Mouse (Mus musculus) embryonic facial prominence, embryonic 14.5 days (tissue): ENCODE data around the gene Nipal3. TPM values are rescaled to one million over a fixed set of nuclear protein-coding genes. Genes with fewer than 3 reads are reported as not detected.

Experiments
- ATAC-seq: fragments of 200-750 bp; cut with Nextera tagmentation; 2 replicates; pipeline ENCODE4 v1.8.0; 2017; ENCODE audit warnings: low read depth, moderate number of reproducible peaks, moderate TSS enrichment
- DNase-seq: peaks from one replicate; pipeline ENCODE4 v3.0.0-alpha.2; 2015; ENCODE audit warnings: low spot score
- H3K27ac ChIP-seq: fragments of 300-500 bp; sonication (generic); replicated peaks from 2 replicates; pipeline ENCODE4 v1.5.1; 2014; ENCODE audit warnings: low read depth, mild to moderate bottlenecking, low read length, moderate library complexity
- H3K27me3 ChIP-seq: fragments of 300-500 bp; sonication (generic); replicated peaks from 2 replicates; pipeline ENCODE4 v1.6.1; 2014; ENCODE audit warnings: low read length; ENCODE audit not compliant: control insufficient read depth, insufficient read depth
- H3K36me3 ChIP-seq: fragments of 300-500 bp; sonication (generic); 2 replicates; pipeline ENCODE4 v1.6.1; 2014; ENCODE audit warnings: low read length, mixed read lengths; ENCODE audit not compliant: control insufficient read depth, insufficient read depth
- H3K4me1 ChIP-seq: fragments of 300-500 bp; sonication (generic); 2 replicates; pipeline ENCODE4 v1.6.1; 2014; ENCODE audit warnings: antibody characterized with exemption, low read length; ENCODE audit not compliant: control insufficient read depth, insufficient read depth
- H3K4me2 ChIP-seq: fragments of 300-500 bp; sonication (generic); 2 replicates; pipeline ENCODE4 v1.6.1; 2014; ENCODE audit warnings: low read depth, mild to moderate bottlenecking, low read length, moderate library complexity, mixed read lengths
- H3K4me3 ChIP-seq: fragments of 300-500 bp; sonication (generic); 2 replicates; pipeline ENCODE4 v1.5.1; 2014; ENCODE audit warnings: low read depth, mild to moderate bottlenecking, low read length
- H3K9ac ChIP-seq: fragments of 300-500 bp; sonication (generic); 2 replicates; pipeline ENCODE4 v1.6.1; 2014; ENCODE audit warnings: low read depth, mild to moderate bottlenecking, low read length, moderate library complexity, mixed read lengths
- H3K9me3 ChIP-seq: fragments of 300-500 bp; sonication (generic); 2 replicates; pipeline ENCODE4 v1.6.1; 2016; ENCODE audit warnings: low read length; ENCODE audit not compliant: control insufficient read depth
- WGBS: fragments of 180-500 bp; shearing (Covaris S2); extraction: QIAGEN DNeasy Blood & Tissue Kit; methylation state at CpG from one replicate; pipeline ENCODE4 v1.1.7; 2014; 5-methylcytosine and 5-hydroxymethylcytosine counted together
- polyA plus RNA-seq: library from polyadenylated mRNA; unstranded; fragments of >200 nt; fragmentation: Nextera tagmentation; extraction: Ambion mirVana; gene quantifications from 2 replicates; pipeline ENCODE4 v1.2.1, GENCODE M21; 2014

The Nipal3 gene
- polyA plus RNA-seq, 1 experiment from 2014 or later, result 3.0 TPM

DNA sequence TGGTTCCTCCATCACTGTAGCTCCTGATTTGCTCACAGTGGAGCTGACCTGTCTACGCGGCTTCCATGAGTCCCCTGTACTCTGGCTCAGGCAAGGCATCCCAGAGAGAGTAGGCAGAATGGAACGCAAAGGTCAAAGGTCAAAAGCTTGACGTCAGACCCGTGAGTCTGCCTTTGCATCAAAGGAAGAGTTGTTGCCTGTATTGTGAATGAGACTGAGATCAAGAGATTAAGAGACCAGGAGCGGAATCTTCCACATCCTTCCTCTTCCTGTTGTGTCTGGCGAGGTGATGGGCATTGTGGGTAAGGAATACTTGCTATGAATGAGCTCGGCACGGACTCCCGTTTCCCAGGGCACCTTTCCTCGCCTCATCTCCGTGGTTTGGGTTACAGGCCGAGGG lies 58.5 kb downstream of the Nipal3 start:
- Histone ChIP-seq H3K4me2 (no peak overlapping the region), H3K4me1 (peaks cover 12% of the 10 kb centered on the region), H3K27ac (no peak overlapping the region), H3K36me3 (no peaks in the 10 kb centered on the region), H3K27me3 (no peaks in the 10 kb centered on the region), H3K4me3 (no peak overlapping the region), H3K9ac (no peak overlapping the region), H3K9me3 (no peaks in the 10 kb centered on the region)
- ATAC-seq (no peak), DNase-seq (no peak)
- 47% methylated on average over 12 of the region's 13 CpGs for WGBS

DNA sequence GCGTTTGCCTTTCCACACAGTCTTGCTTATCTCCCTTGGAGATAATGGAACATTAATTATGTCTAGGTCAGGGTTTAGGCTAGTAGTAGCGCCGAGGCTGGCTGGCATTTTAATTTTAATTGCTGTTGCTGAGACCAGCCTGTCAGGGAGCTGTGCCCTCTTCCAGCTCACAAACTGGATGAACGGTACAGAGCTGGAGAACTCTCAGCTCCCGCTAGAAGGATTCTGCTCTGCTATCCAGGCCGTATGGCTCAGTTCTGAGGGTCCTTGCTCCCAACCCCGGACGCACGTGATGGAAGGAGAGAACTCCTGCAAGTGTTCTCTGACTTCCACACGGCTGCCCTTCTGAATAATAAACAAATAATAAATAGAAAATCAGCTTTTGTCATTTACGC lies 60.4 kb downstream of the Nipal3 start:
- ATAC-seq (no peak), DNase-seq (no peak)
- Histone ChIP-seq H3K36me3 (no peaks in the 10 kb centered on the region), H3K4me3 (peak overlapping the region; percentile 82), H3K4me2 (peak overlapping the region; percentile 87), H3K4me1 (peaks cover 12% of the 10 kb centered on the region), H3K27ac (0 out of 2 replicates have a peak overlapping the region, but pooled peaks have one; percentile 21), H3K9ac (peak overlapping the region; percentile 79), H3K9me3 (no peaks in the 10 kb centered on the region), H3K27me3 (no peaks in the 10 kb centered on the region)
- 26% methylated on average over 11 of the region's 11 CpGs for WGBS

DNA sequence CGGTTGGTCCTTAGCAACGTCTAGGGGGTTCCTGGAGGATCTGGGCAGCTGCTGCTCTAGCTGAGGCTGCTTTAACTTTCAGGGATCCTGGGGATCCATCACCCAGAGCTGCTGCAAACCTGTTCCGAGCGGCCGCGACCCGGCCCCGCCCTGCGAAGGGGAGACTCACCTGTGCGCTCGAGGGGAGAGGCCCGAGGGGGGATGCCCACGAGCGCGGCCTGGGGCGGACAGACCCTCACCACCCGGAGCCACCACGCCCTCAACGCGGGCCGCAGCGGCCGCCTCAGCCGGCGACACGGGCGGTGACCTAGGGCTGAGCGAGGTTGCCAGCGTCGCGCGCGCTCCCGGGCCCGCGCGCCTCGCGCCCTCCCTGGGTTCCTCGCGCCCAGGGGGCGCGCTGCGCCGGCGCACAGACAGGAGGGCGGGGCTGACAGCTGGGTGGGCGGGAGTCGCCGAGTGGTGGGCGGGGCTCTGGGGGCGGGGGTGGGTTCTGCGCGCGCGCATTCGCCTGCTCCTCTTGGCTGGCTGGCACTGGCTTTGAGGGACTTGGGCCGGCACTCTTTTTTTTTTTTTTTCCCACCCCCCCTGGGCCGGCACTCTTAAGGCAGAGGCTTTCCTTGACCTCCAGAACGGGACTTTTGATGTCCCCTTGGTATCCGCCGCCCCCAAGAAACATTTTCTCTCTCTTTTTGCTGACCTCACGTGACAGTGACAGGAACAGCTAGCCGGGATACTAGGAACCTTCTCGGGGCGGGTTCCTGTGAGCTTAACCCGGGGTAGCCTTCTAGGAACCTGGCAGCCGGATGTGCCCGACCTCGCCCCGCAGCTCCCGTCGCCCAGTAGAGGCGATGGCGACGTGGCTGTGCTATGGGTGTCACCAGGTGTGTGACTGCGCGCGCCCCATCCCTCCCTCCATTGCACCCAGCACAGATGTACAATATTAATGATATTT lies 61.1 kb downstream of the Nipal3 start, which contains the start of gene Rcan3:
Gene Rcan3, minus strand, starts transcription at position 411 of the 952 bp plus-strand sequence.
- Histone ChIP-seq H3K27me3 (no peaks in the 10 kb centered on the region), H3K4me2 (peak within 1 kb of the TSS; percentile 87), H3K9me3 (no peaks in the 10 kb centered on the region), H3K27ac (peak within 1 kb of the TSS; percentile 21; the same call in 1 of the 2 replicates), H3K4me1 (peaks cover 12% of the 10 kb centered on the region), H3K4me3 (peak within 1 kb of the TSS; percentile 82), H3K36me3 (no peaks in the 10 kb centered on the region), H3K9ac (peak within 1 kb of the TSS; percentile 79)
- peak; percentile 90 for DNase-seq
- peak; percentile 90 for ATAC-seq
- 2% methylated on average over 24 of the region's 79 CpGs for WGBS

DNA sequence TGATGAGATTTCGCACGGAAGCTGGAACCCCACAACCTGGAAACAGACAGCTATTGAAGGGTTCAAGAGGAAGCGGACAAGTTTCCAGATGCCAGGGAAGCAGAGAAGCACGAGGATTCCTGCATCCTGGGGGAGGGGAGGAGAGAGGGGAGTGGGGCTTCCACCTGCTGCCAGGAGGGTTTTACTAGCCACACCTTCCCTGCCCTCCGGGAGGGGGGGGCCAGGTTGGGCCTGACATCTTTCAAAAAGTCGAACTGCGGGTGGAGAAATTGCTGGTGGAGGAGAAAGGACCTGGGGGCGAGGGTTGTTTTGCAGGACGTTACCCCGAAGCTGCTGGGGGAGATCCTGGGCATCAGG lies 61.8 kb downstream of the Nipal3 start:
- Histone ChIP-seq H3K4me2 (peak overlapping the region; percentile 87), H3K4me3 (peak overlapping the region; percentile 82), H3K27ac (no peak overlapping the region), H3K27me3 (no peaks in the 10 kb centered on the region), H3K36me3 (no peaks in the 10 kb centered on the region), H3K9me3 (no peaks in the 10 kb centered on the region), H3K4me1 (peaks cover 12% of the 10 kb centered on the region), H3K9ac (peak overlapping the region; percentile 79)
- ATAC-seq (no peak), DNase-seq (peak; percentile 25)
- WGBS, result 7% methylated on average over 10 of the region's 10 CpGs

DNA sequence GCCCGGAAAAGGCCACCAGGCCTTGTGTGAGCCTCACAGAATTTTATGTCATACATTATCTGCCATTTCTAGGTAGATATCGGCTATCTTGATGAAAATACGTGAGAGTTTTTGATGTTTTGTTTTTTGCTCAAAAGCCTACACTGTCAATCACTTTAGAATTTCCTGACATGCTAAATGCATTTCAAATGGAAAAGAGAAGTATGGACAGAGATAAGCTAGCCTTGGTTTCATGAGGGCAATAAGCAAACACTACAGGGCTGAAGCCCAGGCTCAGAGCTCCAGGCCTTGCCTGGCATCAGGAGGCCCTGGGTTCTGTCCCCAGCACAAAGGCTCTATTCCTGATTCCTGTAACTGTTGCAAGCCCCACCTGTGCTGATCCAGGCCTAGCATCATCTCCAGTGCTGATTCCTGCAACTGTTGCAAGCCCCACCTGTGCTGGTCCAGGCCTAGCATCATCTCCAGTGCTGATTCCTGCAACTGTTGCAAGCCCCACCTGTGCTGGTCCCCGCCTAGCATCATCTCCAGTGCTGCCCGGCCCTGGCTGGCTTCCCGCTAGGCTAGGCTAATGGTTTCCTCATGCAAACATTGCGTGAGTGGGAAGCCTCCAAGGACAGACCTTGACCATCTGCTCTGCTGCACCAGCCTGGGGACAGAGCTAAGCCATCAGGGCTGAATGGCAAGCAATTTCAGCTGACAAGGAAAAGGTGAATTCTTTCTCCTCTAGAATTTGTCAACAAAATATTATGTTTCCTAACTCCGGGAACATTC lies 64.7 kb downstream of the Nipal3 start:
- no peak overlapping the region for H3K27ac ChIP-seq
- ATAC-seq (no peak), DNase-seq (no peak)
- WGBS, result 62% methylated on average over 8 of the region's 8 CpGs
- no peak overlapping the region for H3K9ac ChIP-seq
- no peak overlapping the region for H3K4me3 ChIP-seq
- no peak overlapping the region for H3K4me2 ChIP-seq
- H3K36me3 ChIP-seq, result 0 out of 2 replicates have a peak, but pooled peaks cover under 1% of the 10 kb centered on the region
- no peaks in the 10 kb centered on the region for H3K9me3 ChIP-seq
- H3K27me3 ChIP-seq, result no peaks in the 10 kb centered on the region
- H3K4me1 ChIP-seq, result peaks cover 12% of the 10 kb centered on the region

DNA sequence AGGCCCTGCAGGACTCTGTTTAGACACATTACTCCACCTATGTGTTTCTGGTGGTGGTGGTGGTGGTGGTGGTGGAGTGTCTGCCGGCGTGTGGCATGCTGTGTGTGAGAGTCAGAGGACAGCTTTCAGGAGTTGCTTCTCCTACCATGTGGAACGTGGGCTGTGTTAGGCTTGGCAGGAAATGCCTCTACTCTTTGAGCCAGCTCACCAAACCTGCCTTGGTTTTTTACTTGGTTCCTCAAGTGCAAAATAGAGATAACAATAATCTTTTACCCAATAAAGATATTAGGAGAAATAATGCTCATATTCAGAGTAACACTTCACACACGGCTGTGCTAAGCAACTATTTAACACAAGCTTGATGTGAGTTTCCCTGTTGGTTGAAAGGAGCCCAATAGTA lies 65.5 kb downstream of the Nipal3 start:
- H3K27me3 ChIP-seq, result no peaks in the 10 kb centered on the region
- no peak overlapping the region for H3K9ac ChIP-seq
- ATAC-seq, result no peak
- H3K27ac ChIP-seq, result no peak overlapping the region
- H3K4me2 ChIP-seq, result no peak overlapping the region
- DNase-seq, result no peak
- no peak overlapping the region for H3K4me3 ChIP-seq
- peaks cover 8% of the 10 kb centered on the region for H3K4me1 ChIP-seq
- no peaks in the 10 kb centered on the region for H3K9me3 ChIP-seq
- 83% methylated on average over 4 of the region's 4 CpGs for WGBS
- H3K36me3 ChIP-seq, result peaks cover 6% of the 10 kb centered on the region; the same call in 1 of the 2 replicates

DNA sequence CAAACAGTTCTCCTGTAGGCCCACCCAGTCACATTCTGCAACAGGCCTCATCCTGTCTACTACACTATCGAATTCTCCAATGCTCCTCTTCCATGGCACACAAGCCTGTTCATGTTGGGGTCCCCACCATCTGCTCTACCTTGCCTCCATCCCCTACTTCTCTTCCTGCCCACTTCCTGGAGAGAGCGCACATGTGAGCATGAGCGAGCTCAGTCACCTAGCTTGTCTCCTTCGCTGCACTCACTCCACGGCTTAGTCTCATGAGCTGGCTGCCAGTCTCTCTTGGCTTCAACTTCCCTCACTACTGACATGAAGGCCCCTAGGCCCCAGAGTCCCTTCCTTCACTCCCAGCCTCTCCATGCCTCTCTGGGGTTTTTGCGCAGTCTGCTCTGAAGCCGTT lies 68.3 kb downstream of the Nipal3 start:
- Histone ChIP-seq H3K27me3 (no peaks in the 10 kb centered on the region), H3K9me3 (no peaks in the 10 kb centered on the region), H3K4me2 (no peak overlapping the region), H3K4me1 (no peaks in the 10 kb centered on the region), H3K27ac (no peak overlapping the region), H3K4me3 (no peak overlapping the region), H3K9ac (no peak overlapping the region), H3K36me3 (peaks cover 14% of the 10 kb centered on the region; the same call in 1 of the 2 replicates)
- WGBS, result 86% methylated on average over 7 of the region's 7 CpGs
- ATAC-seq (peak; percentile 57; the same call in 1 of the 2 replicates), DNase-seq (no peak)

DNA sequence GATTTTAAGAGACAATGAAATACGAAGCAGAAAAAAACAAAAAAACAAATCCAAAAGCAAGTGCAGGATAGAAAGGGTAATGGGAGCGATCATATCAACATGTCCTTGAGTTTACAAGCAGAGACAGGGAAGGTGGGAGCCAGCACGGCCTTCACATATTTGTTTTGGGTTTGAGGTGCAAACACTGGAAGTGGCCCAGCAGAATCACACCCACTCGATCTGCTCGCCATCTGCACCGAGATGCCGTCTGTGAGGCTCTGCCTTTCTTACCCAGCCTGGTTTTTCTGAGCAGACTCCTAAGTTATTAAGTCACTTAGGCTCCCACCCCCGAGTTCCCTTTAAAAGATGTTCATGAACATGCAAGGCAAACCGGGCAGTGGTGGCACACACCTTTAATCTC lies 69.2 kb downstream of the Nipal3 start:
- no peaks in the 10 kb centered on the region for H3K9me3 ChIP-seq
- no peak overlapping the region for H3K4me2 ChIP-seq
- no peak overlapping the region for H3K4me3 ChIP-seq
- DNase-seq (no peak), ATAC-seq (no peak)
- 74% methylated on average over 9 of the region's 9 CpGs for WGBS
- H3K9ac ChIP-seq, result no peak overlapping the region
- H3K4me1 ChIP-seq, result no peaks in the 10 kb centered on the region
- peaks cover 20% of the 10 kb centered on the region for H3K36me3 ChIP-seq
- no peak overlapping the region for H3K27ac ChIP-seq
- H3K27me3 ChIP-seq, result no peaks in the 10 kb centered on the region
